Mouse (Mus musculus) E14TG2a.4 (cell line): ENCODE data around the gene Psip1.

Experiments
- H3K27me3 ChIP-seq: 2 replicates; pipeline ENCODE4 v1.6.1; 2014; ENCODE audit warnings: low read length, control low read depth; ENCODE audit not compliant: insufficient read depth
- H3K36me3 ChIP-seq: 2 replicates; pipeline ENCODE4 v1.6.1; 2014; ENCODE audit warnings: low read length, control low read depth; ENCODE audit not compliant: insufficient read depth
- H3K4me1 ChIP-seq: replicated peaks from 2 replicates; pipeline ENCODE4 v1.6.1; 2014; ENCODE audit warnings: low read depth, low read length, control low read depth
- H3K4me3 ChIP-seq: replicated peaks from 2 replicates; pipeline ENCODE4 v1.5.1; 2014; ENCODE audit warnings: mild to moderate bottlenecking, low read length
- H3K9me3 ChIP-seq: 2 replicates; pipeline ENCODE4 v1.6.1; 2014; ENCODE audit warnings: low read length, control low read depth
- CTCF ChIP-seq: conservative IDR thresholded peaks from 2 replicates; pipeline ENCODE4 v1.5.1; 2014; ENCODE audit warnings: low read length
- NANOG ChIP-seq: IDR thresholded peaks from 2 replicates; pipeline ENCODE4 v1.6.1; 2014; ENCODE audit warnings: borderline replicate concordance, low read length, mixed read lengths
- POU5F1 ChIP-seq: IDR thresholded peaks from 2 replicates; pipeline ENCODE4 v1.6.1; 2014; ENCODE audit warnings: low read length, borderline replicate concordance

Psip1 gene

DNA sequence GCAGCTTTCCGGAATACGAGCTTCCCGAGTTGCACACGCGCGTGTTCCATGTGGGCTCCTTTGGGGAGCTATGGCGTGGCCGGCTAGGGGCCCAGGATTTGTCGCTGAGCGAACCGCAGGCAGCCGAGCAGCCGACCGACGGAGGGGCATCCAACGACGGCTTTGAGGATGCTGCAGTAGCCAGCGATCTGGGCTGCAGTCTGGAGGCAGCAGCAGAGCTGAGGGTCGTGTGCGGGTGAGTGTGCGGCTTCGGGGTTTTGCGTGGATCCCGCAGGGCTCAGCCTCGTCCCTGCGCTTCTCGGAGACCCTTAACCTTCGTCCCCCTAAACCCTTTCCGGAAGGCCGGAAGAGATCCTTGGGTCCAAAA is 68.5 kb downstream of the Psip1 start:
- Histone ChIP-seq H3K4me3 (peak overlapping the region; percentile 100), H3K4me1 (peaks cover 30% of the 10 kb centered on the region), H3K9me3 (peaks cover 33% of the 10 kb centered on the region), H3K27me3 (no peaks in the 10 kb centered on the region), H3K36me3 (peaks cover 24% of the 10 kb centered on the region)
- TF ChIP-seq POU5F1: no peak
- TF ChIP-seq NANOG: no peak
- no peak for TF ChIP-seq CTCF

DNA sequence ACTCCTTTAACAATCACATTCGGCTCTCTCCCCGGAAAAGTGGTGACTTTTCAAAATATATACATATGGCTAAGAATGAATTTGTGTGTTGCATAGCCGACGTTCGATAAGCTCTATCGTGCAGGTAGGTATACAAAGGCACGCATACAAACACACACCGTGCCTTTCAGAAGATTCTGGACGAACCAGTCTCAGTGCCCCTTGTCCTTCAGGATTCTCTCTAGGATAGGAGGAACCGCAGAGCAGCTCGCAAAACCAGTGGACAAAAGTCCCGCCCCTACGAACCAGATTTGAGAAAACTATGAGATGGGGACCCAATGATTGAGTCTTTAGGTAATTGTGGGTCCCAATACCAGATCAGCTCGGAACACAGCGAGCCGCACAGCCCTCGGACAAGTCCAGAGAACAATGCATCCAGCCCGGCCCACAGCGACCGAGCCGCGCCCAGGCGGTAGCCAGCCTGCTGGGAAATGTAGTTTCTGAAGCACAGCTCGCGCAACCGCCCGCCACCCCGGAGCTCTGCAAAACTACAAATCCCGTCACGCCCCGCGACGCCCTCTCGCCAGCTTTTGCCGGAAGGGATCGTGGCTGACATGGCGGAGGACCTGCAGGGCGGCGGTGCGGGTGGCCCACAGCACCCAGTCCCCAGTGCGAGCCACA is 69.0 kb downstream of the Psip1 start, which contains the start of gene Snapc3:
TSS of gene Snapc3 (plus strand) at position 565 of the 660 bp plus-strand sequence.
- H3K4me3 ChIP-seq: peak within 1 kb of the TSS; percentile 100
- H3K36me3 ChIP-seq: peaks cover 19% of the 10 kb centered on the region
- no peaks in the 10 kb centered on the region for H3K27me3 ChIP-seq
- H3K4me1 ChIP-seq: peaks cover 25% of the 10 kb centered on the region
- TF ChIP-seq CTCF: no peak
- no peak for TF ChIP-seq NANOG
- no peak for TF ChIP-seq POU5F1
- peaks cover 36% of the 10 kb centered on the region for H3K9me3 ChIP-seq

DNA sequence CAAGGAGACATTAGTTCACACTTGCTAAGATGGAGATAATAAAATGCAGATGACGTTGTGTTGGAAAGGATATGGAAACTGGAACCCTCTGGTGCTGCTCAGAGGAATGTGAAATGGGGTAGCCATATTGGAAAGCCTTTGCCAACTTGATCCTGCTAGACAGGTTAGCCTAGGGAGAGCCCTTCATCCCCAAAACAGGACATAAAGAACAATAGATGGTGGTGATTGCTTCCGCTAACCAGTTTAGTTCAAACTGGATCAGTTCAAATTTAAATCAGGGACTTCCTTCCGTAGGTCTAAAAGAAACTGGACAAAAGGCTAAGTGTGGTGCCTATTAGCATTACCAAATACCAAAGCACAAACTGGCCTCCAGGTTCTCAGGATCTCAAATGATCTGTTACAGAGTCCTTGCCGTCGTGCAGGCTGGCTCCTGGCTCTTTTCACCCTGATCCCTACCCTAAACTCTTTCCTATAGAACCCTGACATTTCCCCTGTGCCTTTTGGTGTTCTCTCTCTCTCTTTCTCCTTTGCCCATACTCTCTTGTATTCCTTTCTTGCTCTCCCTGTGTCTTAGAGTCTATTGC is 71.9 kb downstream of the Psip1 start:
- peaks cover 22% of the 10 kb centered on the region for H3K4me1 ChIP-seq
- H3K9me3 ChIP-seq: peaks cover 36% of the 10 kb centered on the region
- no peak for TF ChIP-seq CTCF
- H3K36me3 ChIP-seq: peaks cover 7% of the 10 kb centered on the region
- H3K27me3 ChIP-seq: no peaks in the 10 kb centered on the region
- no peak overlapping the region for H3K4me3 ChIP-seq

DNA sequence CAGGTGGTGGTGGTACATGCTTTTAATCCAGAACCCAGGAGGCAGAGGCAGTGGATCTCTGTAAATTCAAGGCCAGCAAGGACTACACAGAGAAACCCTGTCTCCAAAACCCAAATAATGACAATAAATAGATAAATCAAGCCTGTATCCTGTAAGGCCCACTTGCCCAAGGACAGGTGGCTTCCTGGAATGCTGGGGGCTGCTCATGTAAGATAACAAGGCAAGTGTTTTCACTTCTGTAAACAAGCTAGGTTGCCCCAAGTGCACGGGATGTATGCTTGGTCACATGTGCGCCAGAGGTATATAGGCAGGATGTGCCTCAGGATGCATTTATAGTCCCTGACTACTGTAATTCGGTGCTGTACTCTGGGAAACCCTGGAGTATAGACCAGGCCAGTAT is 74.2 kb downstream of the Psip1 start:
- Histone ChIP-seq H3K4me3 (no peak overlapping the region), H3K9me3 (peaks cover 54% of the 10 kb centered on the region), H3K4me1 (peaks cover 11% of the 10 kb centered on the region), H3K27me3 (no peaks in the 10 kb centered on the region), H3K36me3 (no peaks in the 10 kb centered on the region)
- TF ChIP-seq NANOG (no peak), CTCF (no peak)

DNA sequence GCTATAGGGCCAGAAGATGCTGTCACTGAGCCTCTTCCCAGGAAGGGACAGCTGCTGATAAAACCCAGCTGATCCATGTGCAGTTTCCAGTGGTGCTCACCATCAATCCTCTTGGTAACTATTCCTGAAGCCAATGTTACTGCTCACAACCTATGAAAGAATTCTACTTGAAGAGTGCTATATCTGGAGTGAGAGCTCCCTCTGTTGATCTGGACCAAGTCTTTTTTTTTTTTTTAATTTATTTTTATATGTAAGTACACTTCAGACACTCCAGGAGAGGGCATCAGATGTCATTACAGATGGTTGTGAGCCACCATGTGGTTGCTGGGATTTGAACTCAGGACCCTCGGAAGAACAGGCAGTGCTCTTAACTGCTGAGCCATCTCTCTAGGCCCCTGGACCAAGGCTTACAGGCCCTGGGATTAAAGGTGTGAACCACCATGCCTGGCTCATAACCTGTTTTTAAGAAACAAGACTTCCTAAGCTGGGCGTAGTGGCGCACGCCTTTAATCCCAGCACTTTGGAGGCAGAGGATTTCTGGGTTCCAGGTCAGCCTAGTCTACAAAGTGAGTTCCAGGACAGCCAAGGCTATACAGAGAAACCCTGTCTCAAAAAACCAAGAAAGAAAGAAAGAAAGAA is 76.3 kb downstream of the Psip1 start:
- Histone ChIP-seq H3K4me1 (no peaks in the 10 kb centered on the region), H3K27me3 (no peaks in the 10 kb centered on the region), H3K36me3 (no peaks in the 10 kb centered on the region), H3K9me3 (peaks cover 61% of the 10 kb centered on the region), H3K4me3 (no peak overlapping the region)
- TF ChIP-seq NANOG (no peak), CTCF (no peak), POU5F1 (no peak)

DNA sequence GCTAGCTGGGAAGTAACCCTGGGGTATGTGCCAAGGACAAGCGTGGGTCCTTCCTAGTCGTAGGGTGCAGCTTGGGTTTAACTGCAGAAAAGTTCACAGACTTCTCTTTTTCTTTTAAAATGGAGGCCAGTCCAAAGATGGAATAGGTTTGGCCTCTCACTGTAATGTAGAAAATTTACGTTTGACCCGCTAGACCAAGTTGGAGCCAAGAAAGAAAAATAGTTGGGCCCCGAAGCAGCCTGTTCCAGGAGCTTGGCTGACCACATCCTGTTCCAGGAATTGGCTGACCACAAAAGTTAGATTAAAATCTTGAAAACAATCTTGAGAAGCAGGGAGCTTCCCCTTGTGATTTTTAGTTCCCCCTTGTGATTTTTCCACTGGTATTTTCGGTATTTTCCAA is 78.6 kb downstream of the Psip1 start:
- TF ChIP-seq POU5F1: no peak
- TF ChIP-seq CTCF: no peak
- no peak for TF ChIP-seq NANOG
- H3K27me3 ChIP-seq: no peaks in the 10 kb centered on the region
- H3K9me3 ChIP-seq: peaks cover 60% of the 10 kb centered on the region
- H3K36me3 ChIP-seq: no peaks in the 10 kb centered on the region
- H3K4me3 ChIP-seq: no peak overlapping the region
- H3K4me1 ChIP-seq: no peaks in the 10 kb centered on the region
